Mouse (Mus musculus): ENCODE data around the gene Tut7. TPM values are rescaled to one million over a fixed set of nuclear protein-coding genes. Genes with fewer than 3 reads are reported as not detected.

Tut7 gene
- polyA plus RNA-seq, 1 experiment from 2014 or later, result 43.1 TPM

- no peaks in the 10 kb centered on the region for H3K9me3 ChIP-seq (ENCODE audit: control insufficient read depth, low read length)
- no peak overlapping the region for H3K4me3 ChIP-seq (replicated peaks; ENCODE audit: low read length)
- WGBS, result 89% methylated on average over 3 of the region's 3 CpGs
- no peak overlapping the region for H3K27ac ChIP-seq
- no peaks in the 10 kb centered on the region for H3K27me3 ChIP-seq (ENCODE audit: control insufficient read depth, insufficient read depth, low read length)
- H3K36me3 ChIP-seq (replicated peaks; ENCODE audit: control insufficient read depth, insufficient read depth), result peaks cover 77% of the 10 kb centered on the region
- DNase-seq (ENCODE audit: low spot score) (no peak), ATAC-seq (ENCODE audit: low FRiP score) (no peak)
- no peak overlapping the region for H3K9ac ChIP-seq
- H3K4me2 ChIP-seq (replicated peaks), result no peak overlapping the region
- H3K4me1 ChIP-seq (replicated peaks; ENCODE audit: control insufficient read depth, insufficient read depth, low read length), result peaks cover 4% of the 10 kb centered on the region; the same call in 1 of the 2 replicates
Observed at GRCm38 (mm10) chr13:59775168-59775567, 47.8 kb downstream of the Tut7 start.

GRCm38 (mm10) chr13:59771257-59771656 is 51.7 kb downstream of the Tut7 start:
- Histone ChIP-seq H3K4me1 (replicated peaks; ENCODE audit: control insufficient read depth, insufficient read depth, low read length) (peaks cover 31% of the 10 kb centered on the region), H3K27ac (peak overlapping the region; percentile 98), H3K27me3 (ENCODE audit: control insufficient read depth, insufficient read depth, low read length) (no peaks in the 10 kb centered on the region), H3K9ac (peak overlapping the region; percentile 76), H3K4me3 (replicated peaks; ENCODE audit: low read length) (no peak overlapping the region), H3K36me3 (replicated peaks; ENCODE audit: control insufficient read depth, insufficient read depth) (peaks cover 39% of the 10 kb centered on the region), H3K4me2 (replicated peaks) (peak overlapping the region; percentile 65; the same call in 1 of the 2 replicates), H3K9me3 (ENCODE audit: control insufficient read depth, low read length) (no peaks in the 10 kb centered on the region)
- ATAC-seq (ENCODE audit: low FRiP score), result no peak
- peak; percentile 30 for DNase-seq (ENCODE audit: low spot score)
- WGBS, result 65% methylated on average over 9 of the region's 9 CpGs

DNA sequence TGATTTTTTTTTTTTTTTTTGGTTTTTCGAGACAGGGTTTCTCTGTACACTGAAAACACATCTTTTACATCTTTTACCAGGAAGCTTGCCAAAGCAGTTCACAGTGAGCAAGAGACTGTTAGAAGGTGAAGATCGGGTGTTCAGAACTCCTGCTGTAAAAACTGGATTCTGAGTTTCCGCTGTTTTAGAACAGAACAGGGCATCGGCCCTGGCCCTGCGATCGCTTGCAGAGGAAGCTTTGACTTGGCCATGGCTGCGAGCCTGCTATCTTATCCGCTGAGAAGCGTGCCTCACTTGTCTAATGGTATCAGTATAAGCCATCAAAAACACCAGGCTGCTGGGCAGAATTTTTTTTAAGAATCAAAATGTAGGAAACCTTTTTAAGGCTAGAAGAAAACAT is 52.1 kb downstream of the Tut7 start:
- no peak for ATAC-seq (ENCODE audit: low FRiP score)
- Histone ChIP-seq H3K9me3 (ENCODE audit: control insufficient read depth, low read length) (no peaks in the 10 kb centered on the region), H3K36me3 (replicated peaks; ENCODE audit: control insufficient read depth, insufficient read depth) (peaks cover 35% of the 10 kb centered on the region), H3K9ac (peak overlapping the region; percentile 76), H3K27me3 (ENCODE audit: control insufficient read depth, insufficient read depth, low read length) (no peaks in the 10 kb centered on the region), H3K4me2 (replicated peaks) (peak overlapping the region; percentile 65), H3K4me1 (replicated peaks; ENCODE audit: control insufficient read depth, insufficient read depth, low read length) (peaks cover 33% of the 10 kb centered on the region), H3K27ac (peak overlapping the region; percentile 98), H3K4me3 (replicated peaks; ENCODE audit: low read length) (peak overlapping the region; percentile 53)
- DNase-seq (ENCODE audit: low spot score), result peak; percentile 28
- WGBS, result 77% methylated on average over 9 of the region's 9 CpGs

GRCm38 (mm10) chr13:59770164-59770562 is 52.8 kb downstream of the Tut7 start:
- under 1% methylated on average over 28 of the region's 28 CpGs for WGBS
- ATAC-seq (ENCODE audit: low FRiP score) (peak; percentile 87), DNase-seq (ENCODE audit: low spot score) (peak; percentile 90)
- peak overlapping the region; percentile 76 for H3K9ac ChIP-seq
- H3K36me3 ChIP-seq (replicated peaks; ENCODE audit: control insufficient read depth, insufficient read depth), result peaks cover 29% of the 10 kb centered on the region
- H3K4me2 ChIP-seq (replicated peaks), result peak overlapping the region; percentile 65
- no peaks in the 10 kb centered on the region for H3K9me3 ChIP-seq (ENCODE audit: control insufficient read depth, low read length)
- no peaks in the 10 kb centered on the region for H3K27me3 ChIP-seq (ENCODE audit: control insufficient read depth, insufficient read depth, low read length)
- peak overlapping the region; percentile 98 for H3K27ac ChIP-seq
- H3K4me1 ChIP-seq (replicated peaks; ENCODE audit: control insufficient read depth, insufficient read depth, low read length), result peaks cover 33% of the 10 kb centered on the region
- peak overlapping the region; percentile 53 for H3K4me3 ChIP-seq (replicated peaks; ENCODE audit: low read length)

GRCm38 (mm10) chr13:59769296-59770163 is 53.4 kb downstream of the Tut7 start, which contains the start of gene Isca1:
TSS of gene Isca1 (minus strand) at chr13:59769810.
- WGBS, result under 1% methylated on average over 85 of the region's 91 CpGs
- H3K9me3 ChIP-seq (ENCODE audit: control insufficient read depth, low read length), result no peaks in the 10 kb centered on the region
- peaks cover 33% of the 10 kb centered on the region for H3K4me1 ChIP-seq (replicated peaks; ENCODE audit: control insufficient read depth, insufficient read depth, low read length)

DNA sequence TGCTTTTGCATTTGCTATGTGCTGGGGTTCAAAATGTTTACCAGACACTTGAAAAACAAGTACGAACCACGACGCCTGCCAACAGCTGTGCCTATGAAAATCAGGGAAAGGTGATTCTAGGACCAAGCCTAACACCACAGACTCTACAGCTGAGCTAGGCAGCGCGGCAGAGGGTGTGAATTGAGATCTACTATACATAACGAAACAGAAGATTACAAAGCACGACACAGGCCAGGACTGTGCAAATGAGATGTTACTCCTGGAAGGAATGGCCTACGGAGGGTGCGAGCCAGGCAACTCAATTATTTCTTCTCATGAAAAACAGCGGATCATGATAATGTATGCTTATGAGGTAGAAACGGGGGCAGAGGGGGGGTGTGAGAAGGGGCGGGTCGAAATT is 54.4 kb downstream of the Tut7 start:
- peak overlapping the region; percentile 53 for H3K4me3 ChIP-seq (replicated peaks; ENCODE audit: low read length)
- WGBS, result 39% methylated on average over 13 of the region's 13 CpGs
- peaks cover 14% of the 10 kb centered on the region; the same call in 1 of the 2 replicates for H3K36me3 ChIP-seq (replicated peaks; ENCODE audit: control insufficient read depth, insufficient read depth)
- H3K9ac ChIP-seq, result peak overlapping the region; percentile 65
- H3K4me1 ChIP-seq (replicated peaks; ENCODE audit: control insufficient read depth, insufficient read depth, low read length), result peaks cover 33% of the 10 kb centered on the region
- H3K4me2 ChIP-seq (replicated peaks), result peak overlapping the region; percentile 75
- ATAC-seq (ENCODE audit: low FRiP score), result no peak
- H3K27ac ChIP-seq, result no peak overlapping the region
- no peaks in the 10 kb centered on the region for H3K27me3 ChIP-seq (ENCODE audit: control insufficient read depth, insufficient read depth, low read length)
- DNase-seq (ENCODE audit: low spot score), result no peak
- no peaks in the 10 kb centered on the region for H3K9me3 ChIP-seq (ENCODE audit: control insufficient read depth, low read length)

More at GRCm38 (mm10) chr13:59769296-59770163, 53.4 kb downstream of the Tut7 start, which contains the start of gene Isca1:
- Histone ChIP-seq H3K9ac (peak within 1 kb of the TSS; percentile 76), H3K36me3 (replicated peaks; ENCODE audit: control insufficient read depth, insufficient read depth) (peaks cover 23% of the 10 kb centered on the region), H3K4me3 (replicated peaks; ENCODE audit: low read length) (peak within 1 kb of the TSS; percentile 53), H3K4me2 (replicated peaks) (peak within 1 kb of the TSS; percentile 75), H3K27ac (peak within 1 kb of the TSS; percentile 98), H3K27me3 (ENCODE audit: control insufficient read depth, insufficient read depth, low read length) (no peaks in the 10 kb centered on the region)
- peak; percentile 99 for DNase-seq (ENCODE audit: low spot score)
- ATAC-seq (ENCODE audit: low FRiP score), result peak; percentile 97

GRCm38 (mm10) chr13:59766786-59767515 is 56.0 kb downstream of the Tut7 start:
- H3K27me3 ChIP-seq (ENCODE audit: control insufficient read depth, insufficient read depth, low read length), result no peaks in the 10 kb centered on the region
- H3K27ac ChIP-seq, result no peak overlapping the region
- peak overlapping the region; percentile 75 for H3K4me2 ChIP-seq (replicated peaks)
- WGBS, result 69% methylated on average over 11 of the region's 11 CpGs
- H3K9me3 ChIP-seq (ENCODE audit: control insufficient read depth, low read length), result no peaks in the 10 kb centered on the region
- no peak overlapping the region for H3K4me3 ChIP-seq (replicated peaks; ENCODE audit: low read length)
- H3K9ac ChIP-seq, result no peak overlapping the region
- peaks cover 33% of the 10 kb centered on the region for H3K4me1 ChIP-seq (replicated peaks; ENCODE audit: control insufficient read depth, insufficient read depth, low read length)
- H3K36me3 ChIP-seq (replicated peaks; ENCODE audit: control insufficient read depth, insufficient read depth), result peaks cover 5% of the 10 kb centered on the region
- ATAC-seq (ENCODE audit: low FRiP score), result no peak
- DNase-seq (ENCODE audit: low spot score), result no peak

GRCm38 (mm10) chr13:59762791-59763190 is 60.2 kb downstream of the Tut7 start:
- Histone ChIP-seq H3K9ac (no peak overlapping the region), H3K4me3 (replicated peaks; ENCODE audit: low read length) (no peak overlapping the region), H3K27me3 (ENCODE audit: control insufficient read depth, insufficient read depth, low read length) (no peaks in the 10 kb centered on the region), H3K36me3 (replicated peaks; ENCODE audit: control insufficient read depth, insufficient read depth) (peaks cover 43% of the 10 kb centered on the region), H3K4me1 (replicated peaks; ENCODE audit: control insufficient read depth, insufficient read depth, low read length) (peaks cover 17% of the 10 kb centered on the region; the same call in 1 of the 2 replicates), H3K9me3 (ENCODE audit: control insufficient read depth, low read length) (no peaks in the 10 kb centered on the region), H3K27ac (no peak overlapping the region), H3K4me2 (replicated peaks) (no peak overlapping the region)
- DNase-seq (ENCODE audit: low spot score) (no peak), ATAC-seq (ENCODE audit: low FRiP score) (no peak)
- WGBS, result 93% methylated on average over 7 of the region's 7 CpGs

DNA sequence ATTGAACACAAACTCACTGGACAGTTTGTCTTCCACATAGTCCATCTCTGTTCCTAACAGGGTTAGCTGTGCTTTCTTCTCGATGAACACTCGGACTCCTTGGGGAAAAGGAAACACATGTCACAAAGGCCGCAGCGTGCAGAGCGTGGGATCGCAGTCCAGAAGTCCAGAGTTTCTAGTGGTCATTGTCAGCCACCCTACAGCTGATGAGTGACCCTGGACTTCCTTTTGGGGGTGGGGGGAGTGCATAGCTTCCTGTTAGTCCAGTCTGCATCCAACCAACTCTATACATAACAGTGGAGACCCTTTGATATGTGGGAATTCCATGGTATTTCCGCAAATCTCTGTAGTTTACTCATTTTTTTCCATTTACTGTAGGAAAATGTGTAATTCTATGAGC is 66.0 kb downstream of the Tut7 start:
- Histone ChIP-seq H3K4me3 (replicated peaks; ENCODE audit: low read length) (no peak overlapping the region), H3K27me3 (ENCODE audit: control insufficient read depth, insufficient read depth, low read length) (no peaks in the 10 kb centered on the region), H3K4me1 (replicated peaks; ENCODE audit: control insufficient read depth, insufficient read depth, low read length) (no peaks in the 10 kb centered on the region), H3K36me3 (replicated peaks; ENCODE audit: control insufficient read depth, insufficient read depth) (peaks cover 63% of the 10 kb centered on the region), H3K9ac (no peak overlapping the region), H3K9me3 (ENCODE audit: control insufficient read depth, low read length) (no peaks in the 10 kb centered on the region), H3K27ac (no peak overlapping the region), H3K4me2 (replicated peaks) (no peak overlapping the region)
- no peak for ATAC-seq (ENCODE audit: low FRiP score)
- 95% methylated on average over 7 of the region's 7 CpGs for WGBS
- no peak for DNase-seq (ENCODE audit: low spot score)

Data from hindbrain, embryonic 14.5 days (tissue).